Mouse (Mus musculus) olfactory bulb, adult 2 months (tissue): ENCODE results near the gene Ttc41. TPM values are rescaled to one million over a fixed set of nuclear protein-coding genes. Genes with fewer than 3 reads are reported as not detected.
"Not testable (repeated sequence)": the region's sequence is repeated elsewhere in the genome, so short reads cannot be mapped to it uniquely, and the experiment has no call there.

Experiments used
- H3K27ac ChIP-seq: fragments of 200-500 bp; 2 replicates; pipeline ENCODE4 v1.5.1; 2012; ENCODE audit warnings: low read depth, low read length; ENCODE audit not compliant: insufficient read depth
- H3K4me1 ChIP-seq: fragments of 200-500 bp; 2 replicates; pipeline ENCODE4 v1.6.1; 2012; ENCODE audit warnings: low read length; ENCODE audit not compliant: control insufficient read depth, insufficient read depth
- H3K4me3 ChIP-seq: fragments of 200-500 bp; 2 replicates; pipeline ENCODE4 v1.5.1; 2012; ENCODE audit warnings: mild to moderate bottlenecking, low read depth, low read length, moderate library complexity; ENCODE audit not compliant: insufficient read depth
- CTCF ChIP-seq: fragments of 200-500 bp; IDR thresholded peaks from 2 replicates; pipeline ENCODE4 v1.5.1; 2012; ENCODE audit warnings: low read depth, mild to moderate bottlenecking, low read length, moderate library complexity; ENCODE audit not compliant: insufficient read depth
- POLR2A ChIP-seq: fragments of 200-500 bp; IDR thresholded peaks from 2 replicates; pipeline ENCODE4 v1.6.1; 2012; ENCODE audit warnings: mild to moderate bottlenecking, low read depth, low read length, moderate library complexity; ENCODE audit not compliant: insufficient read depth
- WGBS: fragments of 180-500 bp; shearing (Covaris S2); methylation state at CpG from one replicate; pipeline ENCODE4 v1.1.7; 2018; 5-methylcytosine and 5-hydroxymethylcytosine counted together
- polyA plus RNA-seq: library from polyadenylated mRNA; stranded (reverse); fragments of >200 nt; gene quantifications from 2 replicates; pipeline ENCODE4 v1.2.4, GENCODE M21; 2012; ENCODE audit warnings: low replicate concordance; ENCODE audit not compliant: missing spikeins, insufficient read depth, insufficient read length

The Ttc41 gene
- not detected in 2 replicates for polyA plus RNA-seq

GRCm38 (mm10) chr10:86705318-86705921 is at the start of gene Ttc41, which contains the start of gene Hsp90b1:
TSS of gene Ttc41 (plus strand) at chr10:86705811.
TSS of gene Hsp90b1 (minus strand) at chr10:86705509.
- WGBS: 1% methylated on average over 51 of the region's 51 CpGs
- Histone ChIP-seq H3K4me3 (peak within 1 kb of the TSS; percentile 81), H3K4me1 (peaks cover 4% of the 10 kb centered on the region; the same call in 1 of the 2 replicates), H3K27ac (peak within 1 kb of the TSS; percentile 95)
- peak; percentile 96 for TF ChIP-seq POLR2A
- no peak for TF ChIP-seq CTCF

GRCm38 (mm10) chr10:86670550-86670949 is 35.1 kb upstream of the Ttc41 start:
- H3K4me3 ChIP-seq, H3K27ac ChIP-seq, H3K4me1 ChIP-seq: not testable (repeated sequence)
- WGBS: 74% methylated on average over 4 of the region's 4 CpGs

- Histone ChIP-seq H3K27ac (0 out of 2 replicates have a peak overlapping the region, but pooled peaks have one; percentile 57), H3K4me3 (peak overlapping the region; percentile 92)
- H3K4me1 ChIP-seq: not testable (repeated sequence)
- WGBS: 22% methylated on average over 2 of the region's 2 CpGs
These were observed 20.8 kb upstream of the Ttc41 start for GRCm38 (mm10) chr10:86684797-86685178.

- peak overlapping the region; percentile 92 for H3K4me3 ChIP-seq
- not testable (repeated sequence) for H3K4me1 ChIP-seq
- peak overlapping the region; percentile 95 for H3K27ac ChIP-seq
- under 1% methylated on average over 52 of the region's 53 CpGs for WGBS
- TF ChIP-seq POLR2A: 0 out of 2 replicates have a peak, but pooled peaks have one; percentile 19
These were observed 20.2 kb upstream of the Ttc41 start for GRCm38 (mm10) chr10:86685179-86686016.

- H3K27ac ChIP-seq: not testable (repeated sequence)
- H3K4me3 ChIP-seq: peak overlapping the region; percentile 92
- WGBS: 9% methylated on average over 9 of the region's 9 CpGs
These were observed 19.6 kb upstream of the Ttc41 start for GRCm38 (mm10) chr10:86686017-86686360.

GRCm38 (mm10) chr10:86700251-86700650 is 5.4 kb upstream of the Ttc41 start:
- Histone ChIP-seq H3K27ac (no peak overlapping the region), H3K4me1 (peaks cover 4% of the 10 kb centered on the region; the same call in 1 of the 2 replicates), H3K4me3 (no peak overlapping the region)
- 69% methylated on average over 3 of the region's 3 CpGs for WGBS
- TF ChIP-seq CTCF: no peak
- TF ChIP-seq POLR2A: no peak

More at GRCm38 (mm10) chr10:86686017-86686360, 19.6 kb upstream of the Ttc41 start:
- not testable (repeated sequence) for H3K4me1 ChIP-seq

- WGBS: 39% methylated on average over 3 of the region's 3 CpGs
- Histone ChIP-seq H3K4me3 (no peak overlapping the region), H3K27ac (no peak overlapping the region), H3K4me1 (peaks cover 4% of the 10 kb centered on the region; the same call in 1 of the 2 replicates)
- TF ChIP-seq CTCF (no peak), POLR2A (no peak)
These were observed 4.6 kb upstream of the Ttc41 start for GRCm38 (mm10) chr10:86700973-86701372.

- WGBS: 48% methylated on average over 4 of the region's 4 CpGs
These were observed 3.2 kb upstream of the Ttc41 start for GRCm38 (mm10) chr10:86702312-86702920.

GRCm38 (mm10) chr10:86703375-86703774 is 2.2 kb upstream of the Ttc41 start:
- Histone ChIP-seq H3K4me1 (peaks cover 4% of the 10 kb centered on the region; the same call in 1 of the 2 replicates), H3K4me3 (no peak overlapping the region), H3K27ac (no peak overlapping the region)
- no peak for TF ChIP-seq POLR2A
- TF ChIP-seq CTCF: no peak
- 65% methylated on average over 4 of the region's 4 CpGs for WGBS

More at GRCm38 (mm10) chr10:86702312-86702920, 3.2 kb upstream of the Ttc41 start:
- H3K4me3 ChIP-seq: no peak overlapping the region
- H3K4me1 ChIP-seq: peaks cover 4% of the 10 kb centered on the region; the same call in 1 of the 2 replicates
- TF ChIP-seq POLR2A (no peak), CTCF (no peak)
- H3K27ac ChIP-seq: no peak overlapping the region
